Mouse (Mus musculus) layer of hippocampus, adult 9-10 months (tissue): Measurements from ENCODE around the gene Trmt44.

Experiments used
- DNase-seq: peaks from one replicate; pipeline ENCODE4 v3.0.0; 2022; ENCODE audit warnings: low spot score

The Trmt44 gene

DNA sequence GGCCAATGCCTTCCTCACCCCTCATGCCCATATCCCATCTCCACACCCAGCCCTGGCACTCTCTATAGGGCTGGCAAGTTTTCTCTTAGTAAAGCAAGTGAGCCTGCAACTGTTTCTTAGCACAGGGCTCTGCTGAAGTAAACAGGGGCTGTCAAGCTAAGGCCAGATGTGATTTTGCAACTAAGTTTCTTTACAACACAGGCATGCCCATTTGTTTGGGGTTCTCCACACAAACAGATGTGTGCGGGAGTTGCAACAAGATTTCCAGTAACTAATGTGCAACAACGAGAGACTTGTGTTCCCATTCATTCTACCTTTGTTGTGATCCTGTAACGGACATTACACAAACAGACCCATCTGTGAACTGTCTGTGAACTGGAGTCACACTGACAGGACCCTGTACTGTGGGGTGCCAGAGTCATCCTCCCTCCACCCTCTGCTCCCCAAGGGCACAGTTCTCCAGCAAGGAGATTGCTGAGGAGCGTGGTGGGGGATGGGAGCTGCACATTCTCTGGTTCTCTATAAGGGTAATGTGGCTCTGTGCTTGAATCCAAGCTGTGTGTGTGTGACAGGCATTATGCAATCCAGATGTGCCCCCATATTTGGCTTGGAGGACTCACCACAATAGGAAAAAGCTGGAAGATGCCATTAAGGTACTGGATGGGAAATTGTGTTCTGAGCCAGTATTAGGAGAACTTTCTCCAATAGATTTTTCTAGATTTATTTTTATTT lies 33.6 kb downstream of the Trmt44 start:
- no peak for DNase-seq

- DNase-seq = no peak
Observed at GRCm38 (mm10) chr5:35540555-35540954, 34.3 kb downstream of the Trmt44 start.

- no peak for DNase-seq
Observed at GRCm38 (mm10) chr5:35539576-35539975, 35.3 kb downstream of the Trmt44 start.

DNA sequence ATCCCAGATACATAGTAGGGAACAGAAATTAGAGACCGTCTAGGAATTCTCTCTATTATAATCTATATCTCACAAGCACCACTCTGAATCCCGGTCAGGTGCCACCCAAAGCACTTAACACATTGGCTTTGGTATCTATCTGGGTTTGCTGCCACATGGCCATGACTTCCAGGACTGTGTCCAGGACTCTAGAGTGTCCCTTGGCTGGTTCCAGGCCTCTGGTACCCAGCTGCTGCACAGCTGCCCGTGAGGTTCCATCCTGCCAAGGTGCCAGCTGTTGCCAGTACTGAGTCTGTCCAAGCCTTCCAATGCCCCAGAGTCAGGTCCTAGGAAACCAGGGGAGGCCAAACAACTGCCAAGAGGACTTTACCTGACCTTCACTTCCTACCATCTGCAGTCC lies 36.8 kb downstream of the Trmt44 start:
- DNase-seq = no peak

- DNase-seq = no peak
Observed at GRCm38 (mm10) chr5:35537474-35537873, 37.4 kb downstream of the Trmt44 start.

DNA sequence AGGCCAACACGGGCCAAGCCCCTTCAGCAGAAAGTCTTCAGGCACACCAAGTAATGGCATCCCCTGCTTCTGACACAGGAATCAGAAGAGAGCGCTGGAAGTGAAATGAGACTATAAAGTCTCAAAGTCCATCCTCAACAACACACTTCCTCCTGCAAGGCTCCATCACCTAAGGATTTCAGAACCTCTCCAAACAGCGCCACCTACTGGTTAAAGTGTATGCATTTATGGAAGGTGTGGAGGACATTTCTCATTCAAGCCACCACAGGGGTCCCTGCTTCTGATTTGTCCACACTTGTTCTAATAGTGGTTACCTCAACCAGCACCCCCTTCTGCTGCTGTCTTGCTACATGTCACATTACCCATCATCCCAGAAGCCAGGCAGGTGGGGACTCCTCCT lies 38.6 kb downstream of the Trmt44 start:
- no peak for DNase-seq

GRCm38 (mm10) chr5:35531586-35531985 lies 43.3 kb downstream of the Trmt44 start:
- no peak for DNase-seq

- DNase-seq = no peak
Observed at GRCm38 (mm10) chr5:35530442-35530841, 44.4 kb downstream of the Trmt44 start.

DNA sequence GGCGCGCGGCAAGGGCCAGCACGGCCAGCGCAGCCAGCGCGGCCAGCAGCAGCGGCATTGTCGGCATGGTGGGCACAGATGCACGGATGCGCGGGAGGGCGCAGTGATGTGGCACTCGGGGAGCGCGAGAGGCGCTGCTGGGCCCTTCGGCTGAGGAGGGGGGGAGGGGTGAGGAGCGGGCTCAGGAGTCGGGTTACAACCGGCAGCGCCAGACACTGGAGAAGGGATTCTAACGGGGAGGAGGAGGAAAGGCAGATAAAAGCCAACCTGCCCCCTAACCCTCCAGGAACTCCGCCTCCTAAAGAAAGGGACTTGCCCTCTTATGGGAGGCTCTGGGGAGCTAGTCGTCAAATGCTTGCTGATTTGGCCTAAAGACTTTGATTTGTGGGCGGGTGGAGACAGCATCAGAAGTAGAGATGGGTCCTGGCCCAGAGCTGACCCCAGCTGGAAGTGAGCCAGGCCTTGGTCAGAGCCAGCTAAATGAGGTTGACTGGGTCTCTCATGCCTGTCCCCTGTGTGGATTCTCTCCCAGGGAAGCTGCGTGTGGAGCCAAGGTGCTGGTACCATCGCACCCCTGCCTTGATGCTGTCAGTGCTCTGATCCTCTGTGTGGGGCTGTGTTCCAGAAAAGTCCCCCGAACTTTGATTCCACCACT lies 49.3 kb downstream of the Trmt44 start, which contains the start of gene Cpz:
TSS of gene Cpz (minus strand) at position 230 of the 655 bp plus-strand sequence.
- no peak for DNase-seq

DNA sequence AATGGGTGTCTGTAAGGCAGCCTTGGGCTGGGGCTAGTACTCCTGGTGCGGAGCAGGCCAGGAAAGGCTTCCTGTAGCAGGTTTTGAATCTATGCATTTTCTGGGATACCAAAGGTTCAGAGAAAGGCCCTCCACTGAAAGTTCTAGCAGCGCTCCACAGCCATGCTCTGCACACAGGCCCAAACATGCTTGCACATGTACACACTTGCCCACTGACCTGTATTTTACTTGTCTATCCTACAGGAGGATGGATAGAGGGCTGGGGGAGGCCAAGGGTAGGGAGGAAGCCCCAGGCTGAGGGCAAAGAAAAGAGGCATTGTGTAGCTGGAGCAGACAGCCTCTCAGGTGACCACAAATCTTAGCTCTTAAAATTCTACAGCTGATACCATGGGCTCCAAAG lies 50.5 kb downstream of the Trmt44 start:
- DNase-seq = no peak

DNA sequence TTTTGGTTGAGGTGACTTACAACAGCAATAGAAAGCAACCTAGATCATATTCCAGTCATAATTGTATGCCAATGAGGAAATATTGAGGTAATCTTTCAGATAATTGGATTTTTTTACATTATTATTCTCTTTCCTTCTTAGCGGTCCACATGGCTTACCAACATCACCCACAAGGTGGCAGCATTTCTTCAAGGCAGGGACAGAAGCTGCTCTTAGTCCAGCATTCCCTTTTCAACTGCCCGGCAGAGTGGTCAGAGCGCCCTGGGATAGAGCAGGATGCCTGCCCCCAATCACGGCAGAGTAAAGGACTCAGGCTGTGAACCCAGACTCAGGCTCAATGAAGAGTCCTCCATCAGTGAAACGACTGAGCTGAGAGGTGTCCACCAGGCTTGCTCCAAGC lies 51.1 kb downstream of the Trmt44 start:
- DNase-seq = peak; percentile 24

- DNase-seq = no peak
Observed at GRCm38 (mm10) chr5:35516781-35517180, 58.1 kb downstream of the Trmt44 start.

DNA sequence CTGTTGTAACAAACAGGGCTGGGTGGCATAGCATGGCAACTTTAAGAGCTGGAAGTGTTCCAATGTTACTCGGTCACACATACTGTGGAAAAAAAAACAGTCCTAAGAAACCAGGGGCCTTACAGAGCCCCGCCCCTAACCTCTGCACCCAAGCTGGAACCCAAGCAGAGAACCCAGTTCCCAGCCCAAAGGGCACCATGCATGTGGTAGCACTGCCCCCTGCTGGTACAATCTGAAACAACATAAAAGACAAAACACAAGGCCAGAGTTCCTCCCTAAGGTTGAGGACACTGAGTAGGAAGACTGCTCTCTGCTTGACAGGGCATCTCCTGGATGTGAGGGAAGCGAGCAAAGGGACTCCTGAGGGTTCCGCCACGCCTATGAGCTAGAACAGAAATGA lies 64.3 kb downstream of the Trmt44 start:
- peak; percentile 50 for DNase-seq
